Mouse (Mus musculus): ENCODE measurements at regions not wholly inside any gene's neighbourhood (a gene's known extent, or its start where the extent isn't known, plus 50 kb on each side); places are given as distances from the start of the nearest gene placed in this dataset.

DNA sequence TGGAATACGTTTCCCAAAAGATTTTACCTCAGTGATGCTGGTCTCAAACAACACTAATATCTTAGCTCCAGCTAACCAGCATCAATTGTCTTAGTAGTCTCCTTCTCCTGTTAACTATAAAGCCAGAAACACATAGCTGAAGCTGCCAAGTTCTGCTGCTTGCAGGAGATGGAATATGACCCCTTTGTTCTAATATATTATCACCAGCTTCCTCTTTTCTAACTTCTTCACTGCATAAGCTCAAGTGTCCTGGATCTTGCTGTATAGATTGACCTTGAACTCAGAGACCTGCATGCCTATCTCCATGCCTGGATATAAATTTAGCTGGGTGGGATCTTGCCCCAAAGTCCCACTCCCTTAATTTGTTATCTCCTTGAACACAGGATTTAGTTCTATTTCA is 94.8 kb downstream of the Rbm46 start:
- no peak for DNase-seq

DNA sequence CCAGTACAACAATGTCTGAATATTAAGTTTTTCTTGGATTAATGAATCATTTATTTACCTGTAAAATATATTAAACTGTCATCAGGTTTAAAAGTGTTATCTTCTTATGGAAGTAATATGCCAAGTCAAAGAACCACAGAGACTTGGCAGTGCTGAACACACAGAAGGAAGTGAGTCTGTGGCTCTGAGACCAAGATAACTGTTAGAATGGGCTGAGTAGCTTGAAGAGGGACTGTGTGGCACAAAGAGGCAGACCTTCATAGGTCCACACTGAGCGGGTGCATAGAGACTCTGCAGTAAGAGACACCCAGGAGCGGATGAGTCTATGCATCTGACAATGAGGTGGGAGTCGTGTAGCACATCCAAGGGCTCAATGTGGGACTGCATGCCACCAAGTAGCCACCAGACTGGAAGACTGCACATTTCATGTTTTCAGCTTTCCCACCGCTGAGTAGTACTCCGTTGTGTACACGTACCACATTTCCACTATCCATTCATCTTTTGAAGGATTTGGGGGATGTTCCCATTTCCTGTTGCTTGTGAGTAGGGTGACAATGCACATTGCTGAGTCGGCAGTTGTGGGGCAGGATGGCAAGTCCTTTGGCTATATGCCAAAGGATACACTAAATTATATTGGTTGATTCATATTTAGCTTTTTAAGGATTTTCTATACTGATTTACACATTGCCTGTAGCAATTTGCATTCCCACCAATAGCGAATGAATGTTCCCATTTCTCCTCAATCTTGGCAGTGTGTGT is 105.6 kb downstream of the Rbm46 start:
- DNase-seq = no peak

- DNase-seq = no peak
These were observed 108.8 kb downstream of the Rbm46 start for GRCm38 (mm10) chr3:82767484-82767883.

GRCm38 (mm10) chr3:82759946-82760345 is 116.3 kb downstream of the Rbm46 start:
- DNase-seq = no peak

GRCm38 (mm10) chr3:82758967-82759366 is 117.3 kb downstream of the Rbm46 start:
- DNase-seq = no peak

- DNase-seq = peak; percentile 55
These were observed 150.7 kb downstream of the Rbm46 start for GRCm38 (mm10) chr3:82725546-82725945.

GRCm38 (mm10) chr3:82707628-82708027 is 159.7 kb upstream of the Npy2r start:
- no peak for DNase-seq

- no peak for DNase-seq
These were observed 144.2 kb upstream of the Npy2r start for GRCm38 (mm10) chr3:82692131-82692530.

DNA sequence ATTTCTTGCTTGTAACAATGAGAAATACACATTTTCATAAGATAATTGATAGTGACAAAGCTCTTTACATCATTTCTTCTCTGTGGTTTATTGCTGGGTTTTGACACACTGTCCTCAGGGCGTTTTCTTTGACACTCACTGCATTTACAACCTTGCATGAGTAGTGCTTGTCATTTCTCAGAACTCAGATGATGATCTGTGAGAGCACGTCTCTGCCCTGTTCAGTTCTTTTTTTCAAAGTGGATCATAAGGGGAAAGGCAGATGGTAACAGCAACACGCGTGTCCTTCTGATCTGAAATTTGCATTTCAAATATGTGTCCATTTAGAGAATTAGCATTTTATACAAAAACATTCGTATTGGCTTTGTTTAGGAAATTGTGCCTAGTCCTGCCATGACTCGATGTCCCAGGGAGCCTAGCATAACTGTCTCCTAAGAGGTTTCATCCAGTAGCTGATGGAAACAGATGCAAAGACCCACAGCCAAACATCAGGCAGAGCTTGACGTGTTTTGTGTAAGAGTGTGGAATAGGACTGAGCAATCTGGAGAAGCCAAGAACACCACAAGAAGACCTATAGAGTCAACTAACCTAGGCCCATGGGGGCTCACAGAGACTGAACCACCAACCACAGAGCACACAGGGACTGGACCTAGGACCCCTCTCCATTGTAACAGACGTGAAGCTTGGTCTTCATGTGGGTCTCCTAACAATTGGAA is 108.4 kb upstream of the Npy2r start:
- DNase-seq = no peak

GRCm38 (mm10) chr3:82652346-82652745 is 104.5 kb upstream of the Npy2r start:
- no peak for DNase-seq

GRCm38 (mm10) chr3:82640052-82640451 is 92.2 kb upstream of the Npy2r start:
- no peak for DNase-seq

DNA sequence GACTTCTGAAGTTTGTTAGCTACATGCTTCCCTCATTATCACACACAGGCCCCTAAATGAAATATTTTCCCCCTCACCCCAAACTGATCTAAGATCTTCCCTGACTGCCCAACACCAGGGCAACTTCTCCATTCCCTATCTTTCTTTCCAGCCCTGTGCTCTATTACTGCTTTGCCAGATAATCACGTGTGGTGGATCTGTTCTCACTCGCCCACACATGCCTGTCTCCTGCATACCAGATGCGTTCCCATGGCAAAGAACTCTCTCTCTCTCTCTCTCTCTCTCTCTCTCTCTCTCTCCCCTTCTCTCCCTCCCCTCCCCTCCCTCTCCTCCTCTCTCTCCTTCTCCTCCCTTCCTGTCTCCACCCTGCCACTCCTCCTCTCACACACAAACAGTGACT is 88.8 kb upstream of the Npy2r start:
- no peak for DNase-seq

DNA sequence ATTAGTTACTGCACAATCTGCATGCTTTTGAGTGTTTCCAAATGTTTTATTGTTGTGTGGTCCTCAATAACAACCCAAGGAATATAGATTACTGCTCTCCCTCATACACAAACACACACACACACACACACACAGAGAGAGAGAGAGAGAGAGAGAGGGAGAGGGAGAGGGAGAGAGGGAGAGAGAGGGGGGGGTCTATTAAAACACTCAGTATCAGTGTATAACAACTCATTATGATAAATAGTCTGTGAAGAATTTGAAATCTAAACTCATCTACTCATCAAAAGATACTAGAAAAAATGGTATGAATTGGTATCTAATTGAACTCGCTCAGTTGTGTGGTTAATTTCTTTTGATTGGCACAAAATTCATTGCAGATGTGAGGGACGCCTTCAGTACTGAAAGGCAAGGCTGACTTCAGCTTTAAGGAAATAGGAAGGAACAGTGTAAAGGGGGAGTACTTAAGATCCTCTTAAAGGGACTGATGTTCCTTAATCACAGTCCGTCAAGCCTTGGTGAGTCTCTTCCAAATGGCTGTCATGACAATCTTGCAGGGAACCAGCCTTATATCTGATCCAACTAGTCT is 72.6 kb upstream of the Npy2r start:
- no peak for DNase-seq

DNA sequence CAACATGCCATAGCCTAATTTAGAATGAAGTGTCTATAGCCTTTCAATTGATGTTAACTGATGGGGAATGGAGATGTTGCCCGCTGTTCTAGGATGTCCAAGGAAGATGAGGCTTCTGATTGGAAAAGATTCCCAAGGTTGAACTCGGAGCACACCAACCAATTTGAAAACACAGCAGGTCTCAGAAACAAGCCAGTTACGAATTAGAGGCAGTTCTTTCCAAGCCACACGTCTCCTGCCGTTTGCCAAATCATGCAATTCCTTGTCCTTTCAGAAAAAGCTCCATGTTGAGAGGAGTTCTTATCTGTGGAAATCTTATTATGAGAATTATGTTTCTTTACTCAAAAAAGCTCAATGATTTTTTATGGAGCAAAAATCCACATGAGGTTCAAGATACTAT is 71.5 kb upstream of the Npy2r start:
- DNase-seq = peak; percentile 4

DNA sequence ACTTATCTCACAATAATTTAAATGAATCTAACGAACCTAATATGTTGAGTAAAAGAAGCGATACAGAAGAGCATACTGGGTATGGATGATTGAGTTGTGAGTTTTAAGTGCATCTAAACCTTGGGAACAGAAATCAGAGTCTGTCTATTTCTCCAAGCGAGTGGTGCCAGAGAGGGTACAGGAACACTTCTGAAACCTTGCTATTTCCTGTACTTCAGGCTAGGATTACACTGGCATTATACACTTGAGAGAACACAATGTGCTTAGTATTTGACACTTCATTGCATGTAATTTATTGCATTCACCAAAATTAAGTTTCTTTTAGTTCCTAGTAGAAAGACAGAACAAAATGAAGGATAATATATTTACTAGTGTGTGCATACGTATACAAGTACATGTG is 54.0 kb upstream of the Npy2r start:
- DNase-seq = no peak

GRCm38 (mm10) chr3:82598656-82599055 is 50.8 kb upstream of the Npy2r start:
- DNase-seq = no peak

Measured in cerebellum, adult 9-10 months (tissue).